Mouse (Mus musculus) ES-E14 (cell line): ENCODE measurements around the gene Nedd8.

Experiments used
- CHD2 ChIP-seq: IDR thresholded peaks from 2 replicates; pipeline ENCODE4 v1.6.1; 2014; ENCODE audit warnings: mild to moderate bottlenecking, low read depth, low read length, inconsistent platforms
- ZC3H11A ChIP-seq: IDR thresholded peaks from 2 replicates; pipeline ENCODE4 v1.6.1; 2012; ENCODE audit warnings: low read depth, mild to moderate bottlenecking, inconsistent platforms, low read length, borderline replicate concordance
- ZNF384 ChIP-seq: IDR thresholded peaks from 2 replicates; pipeline ENCODE4 v1.6.1; 2012; ENCODE audit warnings: low read depth, low read length, inconsistent platforms

DNA sequence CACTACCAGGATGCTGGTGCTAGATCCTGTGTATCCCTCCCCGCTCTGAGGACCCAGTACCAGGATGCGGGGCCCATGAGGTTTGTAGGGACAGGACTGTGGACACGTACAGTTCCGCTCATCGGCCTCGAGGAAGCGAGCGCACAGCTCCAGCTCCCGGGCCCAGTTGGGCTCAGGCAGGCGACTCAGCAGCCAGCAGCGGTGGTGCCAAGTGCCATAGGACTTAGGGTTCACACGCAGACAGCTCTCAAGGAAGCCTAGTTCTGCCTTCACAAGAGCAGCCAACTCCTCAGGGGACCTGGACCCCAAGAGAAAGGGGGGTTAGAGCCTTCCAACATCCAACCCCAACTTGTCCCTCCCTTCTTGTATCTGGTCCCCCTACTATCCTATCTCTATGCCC, 48.7 kb upstream of the Nedd8 start:
- TF ChIP-seq CHD2 (no peak), ZC3H11A (no peak), ZNF384 (no peak)
